In the genomic region with DNA sequence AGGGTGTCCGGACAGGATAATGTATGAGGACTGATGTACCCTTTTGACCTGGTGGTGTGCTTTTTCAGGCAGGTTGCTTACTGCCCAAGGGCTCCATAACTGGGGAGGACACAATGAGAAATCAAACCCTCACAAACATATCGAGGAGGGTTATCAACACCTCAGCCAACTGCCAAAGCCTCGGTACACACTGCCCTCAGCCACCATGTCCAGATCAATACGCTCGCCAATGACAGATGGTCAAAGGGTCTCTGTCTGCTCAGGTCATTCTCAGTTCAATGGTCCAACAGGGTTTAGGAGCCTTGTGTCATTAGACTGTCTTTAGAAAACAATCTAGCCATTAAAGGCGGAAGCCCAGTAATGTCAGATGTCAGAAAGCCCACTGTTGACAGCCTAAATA, we compare ENCODE assay signal across 20 mouse cellular contexts. TPM values are rescaled to one million over a fixed set of nuclear protein-coding genes. Genes with fewer than 3 reads are reported as not detected.
"Had no signal": no experiment of that assay in that cellular context is flagged by ENCODE, and none has a peak within 500 bp of the region (broad histone marks: within the 10 kb centered on the region; RNA-seq: fewer than 3 reads in every experiment).

No protein-coding gene starts in this region.

- DNase-seq: lung, adult 18-20 months; lung, embryonic 14.5 days; lung, postnatal 10 days; lung, postnatal 4 days; midbrain, embryonic 14.5 days; retina, postnatal 1 day; right cerebral cortex, adult 18-20 months; right cerebral cortex, postnatal 25 days; right cerebral cortex, postnatal 4 days; spleen, adult 18-20 months; thymus, adult 18-20 months; thymus, postnatal 14 days; thymus, postnatal 36 days had no signal

- H3K9me3 ChIP-seq: midbrain, embryonic 10.5 days; midbrain, embryonic 12.5 days; neural tube, embryonic 12.5 days had no signal

- H3K4me3 ChIP-seq: midbrain, embryonic 10.5 days; midbrain, embryonic 12.5 days; myocyte; neural tube, embryonic 12.5 days had no signal

- H3K27me3 ChIP-seq: neural tube, embryonic 12.5 days had no signal

- H3K4me2 ChIP-seq: lung, embryonic 14.5 days; midbrain, embryonic 12.5 days had no signal

- H3K36me3 ChIP-seq: midbrain, embryonic 10.5 days; midbrain, embryonic 12.5 days; neural tube, embryonic 12.5 days had no signal

- H3K9ac ChIP-seq: lung, embryonic 14.5 days; midbrain, embryonic 12.5 days; neural tube, embryonic 12.5 days had no signal

- H3K27ac ChIP-seq: midbrain, embryonic 10.5 days; midbrain, embryonic 12.5 days; neural tube, embryonic 12.5 days had no signal

- ATAC-seq: midbrain, embryonic 16.5 days had no signal

RNA-seq across cellular contexts. Expression of a gene that starts 56.9 kb away (rescaled TPM):
- total RNA-seq: megakaryocyte, adult 5-6 weeks; megakaryocyte-erythroid progenitor cell, adult 5-6 weeks had no signal
- polyA plus RNA-seq: midbrain, embryonic 16.5 days had no signal
